8 mouse cellular contexts compared by ENCODE assay signal in genomic region chr2:145675142-145675755, GRCm38 (mm10). TPM values are rescaled to one million over a fixed set of nuclear protein-coding genes. Genes with fewer than 3 reads are reported as not detected.
A peak's percentile ranks its signal among the peaks of the same experiment; 100 is the strongest.
DNase-seq lines count a peak whose midpoint lies in the region; ATAC-seq and TF ChIP-seq lines count a peak whose summit lies in the region.

Rin2 (plus strand) TSS chr2:145675215.

- no peak for TF ChIP-seq EP300 in heart, postnatal 0 days (IDR thresholded peaks at IDR 0.05; ENCODE audit: low read depth)

- peak within 1 kb of the TSS; percentile 50 for H3K4me3 ChIP-seq in forebrain, embryonic 12.5 days (replicated peaks)
- peak within 1 kb of the TSS; percentile 76 for H3K4me3 ChIP-seq in heart, postnatal 0 days (ENCODE audit: low read depth, low read length)
- H3K4me3 ChIP-seq in neural tube, embryonic 15.5 days (replicated peaks), result peak within 1 kb of the TSS; percentile 56

- H3K4me2 ChIP-seq in forebrain, embryonic 12.5 days, result peak within 1 kb of the TSS; percentile 94
- H3K4me2 ChIP-seq in heart, postnatal 0 days (ENCODE audit: low read depth, low read length), result peak within 1 kb of the TSS; percentile 77
- H3K4me2 ChIP-seq in neural tube, embryonic 15.5 days, result peak within 1 kb of the TSS; percentile 75

- under 1% methylated on average over 32 of the region's 33 CpGs for WGBS in forebrain, embryonic 12.5 days
- WGBS in heart, postnatal 0 days, result under 1% methylated on average over 32 of the region's 33 CpGs
- WGBS in neural tube, embryonic 15.5 days, result under 1% methylated on average over 31 of the region's 33 CpGs

- ATAC-seq in forebrain, embryonic 12.5 days (ENCODE audit: low FRiP score), result peak; percentile 92
- peak; percentile 57 for ATAC-seq in heart, postnatal 0 days (ENCODE audit: insufficient read depth, low read depth)
- peak; percentile 87 for ATAC-seq in neural tube, embryonic 15.5 days (ENCODE audit: low FRiP score)

- peaks cover 9% of the 10 kb centered on the region; the same call in 1 of the 2 replicates for H3K27me3 ChIP-seq in forebrain, embryonic 12.5 days
- no peaks in the 10 kb centered on the region for H3K27me3 ChIP-seq in heart, postnatal 0 days (ENCODE audit: control insufficient read depth, insufficient read depth, low read length)
- no peaks in the 10 kb centered on the region for H3K27me3 ChIP-seq in neural tube, embryonic 15.5 days (replicated peaks)

- no peak for TF ChIP-seq CTCF in brain, embryonic 14.5 days (IDR thresholded peaks at IDR 0.05; ENCODE audit: borderline replicate concordance, extremely low read depth, insufficient read depth, insufficient read length)
- TF ChIP-seq CTCF in heart, postnatal 0 days (IDR thresholded peaks at IDR 0.05; ENCODE audit: low read depth), result no peak

- peak; percentile 94 for DNase-seq in ES-CJ7 (ENCODE audit: low read depth, low spot score)
- DNase-seq in brain, embryonic 14.5 days (ENCODE audit: low read depth), result peak; percentile 89
- peak; percentile 64 for DNase-seq in heart, postnatal 0 days (ENCODE audit: low spot score)
- peak; percentile 88 to 92 for DNase-seq in kidney, postnatal 25 days
- peak; percentile 90 to 91 for DNase-seq in lung, adult 18-20 months
- DNase-seq in urinary bladder, adult 2 months (ENCODE audit: low spot score), result peak; percentile 72

- peak; percentile 10; the same call in 1 of the 2 replicates for TF ChIP-seq POLR2A in brain, embryonic 14.5 days (IDR thresholded peaks at IDR 0.05; ENCODE audit: borderline replicate concordance, extremely low read depth, insufficient read depth, insufficient read length, poor library complexity, severe bottlenecking)

- H3K9ac ChIP-seq in forebrain, embryonic 12.5 days, result peak within 1 kb of the TSS; percentile 72
- peak within 1 kb of the TSS; percentile 68 for H3K9ac ChIP-seq in heart, postnatal 0 days (replicated peaks; ENCODE audit: low read depth, low read length)
- peak within 1 kb of the TSS; percentile 53 for H3K9ac ChIP-seq in neural tube, embryonic 15.5 days (replicated peaks)

- peaks cover 16% of the 10 kb centered on the region for H3K4me1 ChIP-seq in forebrain, embryonic 12.5 days
- 0 out of 2 replicates have a peak, but pooled peaks cover 6% of the 10 kb centered on the region for H3K4me1 ChIP-seq in heart, postnatal 0 days (ENCODE audit: control insufficient read depth, insufficient read depth)
- H3K4me1 ChIP-seq in neural tube, embryonic 15.5 days, result peaks cover 31% of the 10 kb centered on the region

- no peaks in the 10 kb centered on the region for H3K36me3 ChIP-seq in forebrain, embryonic 12.5 days (replicated peaks)
- no peaks in the 10 kb centered on the region for H3K36me3 ChIP-seq in heart, postnatal 0 days (replicated peaks; ENCODE audit: control insufficient read depth, insufficient read depth, low read length)
- no peaks in the 10 kb centered on the region for H3K36me3 ChIP-seq in neural tube, embryonic 15.5 days

- no peak within 1 kb of the TSS for H3K27ac ChIP-seq in forebrain, embryonic 12.5 days
- H3K27ac ChIP-seq in heart, postnatal 0 days (ENCODE audit: low read depth), result peak within 1 kb of the TSS; percentile 59
- peak within 1 kb of the TSS; percentile 46 for H3K27ac ChIP-seq in neural tube, embryonic 15.5 days (replicated peaks)

- H3K9me3 ChIP-seq in forebrain, embryonic 12.5 days, result no peaks in the 10 kb centered on the region
- peaks cover 4% of the 10 kb centered on the region; the same call in 1 of the 2 replicates for H3K9me3 ChIP-seq in heart, postnatal 0 days (replicated peaks; ENCODE audit: control insufficient read depth, low read length)
- no peaks in the 10 kb centered on the region for H3K9me3 ChIP-seq in neural tube, embryonic 15.5 days (replicated peaks)

RNA-seq across cellular contexts. Expression of gene Rin2, which starts in this region (rescaled TPM):
- 7.0 and 12.0 TPM in 2 replicates for polyA plus RNA-seq in brain, embryonic 14.5 days (2012; rRNA removed)
- polyA plus RNA-seq in forebrain, embryonic 12.5 days (2016; fragmentation: Nextera tagmentation; extraction: Ambion mirVana), result 11.9 and 14.0 TPM in 2 replicates
- total RNA-seq in heart, postnatal 0 days (2014; rRNA removed; ENCODE audit: low replicate concordance), result 13.9 and 16.8 TPM in 2 replicates
- polyA plus RNA-seq in heart, postnatal 0 days (2015; fragmentation: Nextera tagmentation; extraction: Ambion mirVana), result 13.1 and 15.2 TPM in 2 replicates
- polyA plus RNA-seq in neural tube, embryonic 15.5 days (2015; fragmentation: Nextera tagmentation; extraction: Ambion mirVana), result 14.8 and 15.0 TPM in 2 replicates
- polyA plus RNA-seq in urinary bladder, adult 2 months (2012; rRNA removed), result 26.4 and 29.6 TPM in 2 replicates
